Mouse (Mus musculus): Measurements from ENCODE around the gene Ccdc8.

DNA sequence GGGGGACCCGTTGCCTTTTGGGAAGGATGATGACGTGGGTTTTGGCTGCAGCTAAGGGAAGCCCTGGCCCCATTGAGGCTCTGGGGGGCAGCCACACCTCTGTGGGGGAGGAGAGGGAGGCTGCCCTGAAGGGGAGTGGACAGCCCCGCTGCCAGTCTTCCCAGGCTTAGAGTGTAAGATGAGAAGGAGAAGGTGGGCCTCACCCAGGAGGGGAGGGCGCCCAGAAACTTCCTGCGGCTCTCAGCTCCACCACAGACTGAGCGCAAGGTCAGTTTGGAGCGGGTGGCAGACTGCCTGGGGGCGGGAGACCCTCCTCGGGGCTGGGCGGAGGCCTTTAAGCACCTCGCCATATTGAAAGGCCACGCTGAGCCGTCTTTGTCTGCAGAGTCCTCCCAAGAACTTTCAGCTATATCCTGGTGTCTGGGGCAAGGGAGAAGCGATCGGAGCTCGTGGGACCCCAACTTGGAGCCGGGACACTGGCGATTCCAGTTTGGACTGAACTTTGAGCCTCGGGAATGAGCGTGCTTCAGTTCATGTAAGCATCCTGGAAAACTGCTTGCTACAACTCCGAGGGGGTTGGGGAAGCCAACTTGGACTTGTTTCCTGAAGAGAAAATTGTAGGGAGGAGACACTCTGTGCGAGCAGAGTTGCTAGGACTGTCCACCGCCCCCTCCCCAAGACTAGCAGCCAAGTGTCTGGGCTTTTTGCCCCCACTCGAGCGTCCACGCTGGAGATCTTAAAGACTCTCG lies 1.3 kb downstream of the Ccdc8 start:
- TF ChIP-seq POLR2A (IDR thresholded peaks at IDR 0.05; ENCODE audit: low read depth, low read length) (no peak), CTCF (conservative IDR thresholded peaks at IDR 0.05; ENCODE audit: insufficient read depth, insufficient read length, low read depth, low read length) (no peak)
